Mouse (Mus musculus): ENCODE results near the gene Zfhx3.
"Not testable (repeated sequence)": the region's sequence is repeated elsewhere in the genome, so short reads cannot be mapped to it uniquely, and the experiment has no call there.

The Zfhx3 gene

GRCm38 (mm10) chr8:107941922-107942694 is at the start of gene Zfhx3:
TSS of gene Zfhx3 (plus strand) at chr8:107942644.
- in situ Hi-C loops (cut with MboI; ENCODE audit: low sequenced_read_pairs) = no loop called here

GRCm38 (mm10) chr8:107918984-107919383 is 23.5 kb upstream of the Zfhx3 start:
- in situ Hi-C loops (cut with MboI; ENCODE audit: low sequenced_read_pairs) = no loop called here

- in situ Hi-C loops (cut with MboI; ENCODE audit: low sequenced_read_pairs) = no loop called here
These were observed 16.3 kb upstream of the Zfhx3 start for GRCm38 (mm10) chr8:107926149-107926548.

GRCm38 (mm10) chr8:107936725-107937124 is 5.7 kb upstream of the Zfhx3 start:
- in situ Hi-C loops (cut with MboI; ENCODE audit: low sequenced_read_pairs) = no loop called here

- in situ Hi-C loops (cut with MboI; ENCODE audit: low sequenced_read_pairs) = not testable (repeated sequence)
These were observed 4.2 kb upstream of the Zfhx3 start for GRCm38 (mm10) chr8:107938231-107938630.

- in situ Hi-C loops (cut with MboI; ENCODE audit: low sequenced_read_pairs) = no loop called here
These were observed 2.3 kb upstream of the Zfhx3 start for GRCm38 (mm10) chr8:107940181-107940580.

GRCm38 (mm10) chr8:107942752-107943510 is 487 bp downstream of the Zfhx3 start:
- in situ Hi-C loops (cut with MboI; ENCODE audit: low sequenced_read_pairs) = no loop called here

- in situ Hi-C loops (cut with MboI; ENCODE audit: low sequenced_read_pairs) = no loop called here
These were observed 1.3 kb downstream of the Zfhx3 start for GRCm38 (mm10) chr8:107943550-107944348.

- in situ Hi-C loops (cut with MboI; ENCODE audit: low sequenced_read_pairs) = no loop called here
These were observed 2.5 kb downstream of the Zfhx3 start for GRCm38 (mm10) chr8:107944676-107945600.

- in situ Hi-C loops (cut with MboI; ENCODE audit: low sequenced_read_pairs) = no loop called here
These were observed 4.4 kb downstream of the Zfhx3 start for GRCm38 (mm10) chr8:107946888-107947287.

- in situ Hi-C loops (cut with MboI; ENCODE audit: low sequenced_read_pairs) = no loop called here
These were observed 13.4 kb downstream of the Zfhx3 start for GRCm38 (mm10) chr8:107955887-107956286.

- in situ Hi-C loops (cut with MboI; ENCODE audit: low sequenced_read_pairs) = no loop called here
These were observed 15.1 kb downstream of the Zfhx3 start for GRCm38 (mm10) chr8:107957566-107957965.

GRCm38 (mm10) chr8:107960466-107960865 is 18.0 kb downstream of the Zfhx3 start:
- in situ Hi-C loops (cut with MboI; ENCODE audit: low sequenced_read_pairs) = no loop called here

- in situ Hi-C loops (cut with MboI; ENCODE audit: low sequenced_read_pairs) = no loop called here
These were observed 18.4 kb downstream of the Zfhx3 start for GRCm38 (mm10) chr8:107960878-107961277.

GRCm38 (mm10) chr8:107972198-107972597 is 29.8 kb downstream of the Zfhx3 start:
- in situ Hi-C loops (cut with MboI; ENCODE audit: low sequenced_read_pairs) = no loop called here

- in situ Hi-C loops (cut with MboI; ENCODE audit: low sequenced_read_pairs) = no loop called here
These were observed 32.0 kb downstream of the Zfhx3 start for GRCm38 (mm10) chr8:107974451-107974850.

GRCm38 (mm10) chr8:107978247-107978646 is 35.8 kb downstream of the Zfhx3 start:
- in situ Hi-C loops (cut with MboI; ENCODE audit: low sequenced_read_pairs) = no loop called here

- in situ Hi-C loops (cut with MboI; ENCODE audit: low sequenced_read_pairs) = no loop called here
These were observed 38.2 kb downstream of the Zfhx3 start for GRCm38 (mm10) chr8:107980618-107981017.

- in situ Hi-C loops (cut with MboI; ENCODE audit: low sequenced_read_pairs) = no loop called here
These were observed 44.2 kb downstream of the Zfhx3 start for GRCm38 (mm10) chr8:107986629-107987028.

- in situ Hi-C loops (cut with MboI; ENCODE audit: low sequenced_read_pairs) = no loop called here
These were observed 56.4 kb downstream of the Zfhx3 start for GRCm38 (mm10) chr8:107998874-107999273.
